ENCODE assay signal across 8 mouse cellular contexts in the genomic region with DNA sequence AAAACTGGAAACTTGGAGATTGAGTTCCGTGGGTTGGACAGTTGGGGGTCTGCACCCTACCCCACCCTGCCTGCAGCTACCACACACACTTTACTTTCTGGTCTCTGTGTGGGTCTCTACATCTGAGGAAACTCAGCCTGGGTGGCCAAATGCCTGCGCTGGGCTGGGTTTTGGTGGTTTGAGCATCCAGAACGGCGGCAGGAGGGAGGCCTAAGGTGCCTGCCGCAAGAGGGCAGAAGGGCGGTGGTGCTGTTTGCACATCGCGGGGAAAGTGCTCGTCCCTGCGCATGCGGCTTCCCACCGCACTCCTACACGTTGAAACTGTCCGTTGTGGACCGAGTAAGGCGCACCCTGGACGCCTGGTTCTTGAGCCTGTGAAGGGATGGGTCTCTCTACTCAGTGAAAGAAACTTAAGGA. TPM values are rescaled to one million over a fixed set of nuclear protein-coding genes. Genes with fewer than 3 reads are reported as not detected.
DNase-seq lines count a peak whose midpoint lies in the region; ATAC-seq and TF ChIP-seq lines count a peak whose summit lies in the region.

No protein-coding gene starts in this region.

- H3K27ac ChIP-seq in forebrain, postnatal 0 days (ENCODE audit: low read depth, low read length): peak overlapping the region; percentile 15; the same call in 1 of the 2 replicates
- H3K27ac ChIP-seq in layer of hippocampus, adult 2 months: peak overlapping the region; percentile 94

- peak; percentile 76 for TF ChIP-seq CTCF in E14TG2a.4 (conservative IDR thresholded peaks at IDR 0.05; ENCODE audit: low read length)
- peak; percentile 87 for TF ChIP-seq CTCF in forebrain, postnatal 0 days (IDR thresholded peaks at IDR 0.05; ENCODE audit: low read depth)
- TF ChIP-seq CTCF in layer of hippocampus, adult 2 months (conservative IDR thresholded peaks at IDR 0.05): peak; percentile 84

- peak overlapping the region; percentile 49 for H3K9ac ChIP-seq in forebrain, postnatal 0 days

- H3K9me3 ChIP-seq in E14TG2a.4 (ENCODE audit: low read length): no peaks in the 10 kb centered on the region
- no peaks in the 10 kb centered on the region for H3K9me3 ChIP-seq in forebrain, postnatal 0 days (ENCODE audit: low read length)

- intact Hi-C loops in heart, postnatal 36 days (cut with DNase I): loop anchor here (1.0 to 2.0 kb wide), 2 partner anchors 94 to 115 kb away; a partner anchor contains a TSS

- DNase-seq in forebrain, postnatal 0 days: peak; percentile 83
- DNase-seq in heart, postnatal 36 days: peak; percentile 89 to 94
- DNase-seq in layer of hippocampus, adult 2 months (ENCODE audit: low spot score in 2 of 2): peak; percentile 82 to 83
- peak; percentile 90 to 94 for DNase-seq in lung, adult 18-20 months
- peak; percentile 71 for DNase-seq in ovary, postnatal 10 days (ENCODE audit: low spot score)
- peak; percentile 32 for DNase-seq in thymus, postnatal 0 days (ENCODE audit: low spot score)

- H3K36me3 ChIP-seq in E14TG2a.4 (ENCODE audit: insufficient read depth, low read length): no peaks in the 10 kb centered on the region
- H3K36me3 ChIP-seq in forebrain, postnatal 0 days (ENCODE audit: insufficient read depth): no peaks in the 10 kb centered on the region

- H3K4me3 ChIP-seq in E14TG2a.4 (replicated peaks; ENCODE audit: low read length): peak overlapping the region; percentile 65
- peak overlapping the region; percentile 36 for H3K4me3 ChIP-seq in forebrain, postnatal 0 days (ENCODE audit: low read depth, low read length)
- peak overlapping the region; percentile 56 for H3K4me3 ChIP-seq in layer of hippocampus, adult 2 months

- ATAC-seq in cerebellum, adult (ENCODE audit: insufficient number of reproducible peaks, low FRiP score, low TSS enrichment): peak; percentile 75; the same call in 1 of the 2 replicates
- ATAC-seq in forebrain, postnatal 0 days: peak; percentile 78

- peaks cover 42% of the 10 kb centered on the region for H3K4me1 ChIP-seq in E14TG2a.4 (replicated peaks; ENCODE audit: low read depth, low read length)
- peaks cover 3% of the 10 kb centered on the region; the same call in 1 of the 2 replicates for H3K4me1 ChIP-seq in forebrain, postnatal 0 days (ENCODE audit: insufficient read depth)

- 2% methylated on average over 17 of the region's 17 CpGs for WGBS in forebrain, postnatal 0 days

- peaks cover 23% of the 10 kb centered on the region for H3K27me3 ChIP-seq in E14TG2a.4 (ENCODE audit: insufficient read depth, low read length)
- no peaks in the 10 kb centered on the region for H3K27me3 ChIP-seq in forebrain, postnatal 0 days (ENCODE audit: insufficient read depth, low read length)

- peak overlapping the region; percentile 67 for H3K4me2 ChIP-seq in forebrain, postnatal 0 days (ENCODE audit: low read depth)

RNA-seq across cellular contexts. Expression of a gene that starts 32.8 kb away (rescaled TPM):
- 4.9 and 5.6 TPM in 2 replicates for total RNA-seq in forebrain, postnatal 0 days (2014; rRNA removed)
- 4.7 and 6.9 TPM in 2 replicates for polyA plus RNA-seq in forebrain, postnatal 0 days (2015; fragmentation: Nextera tagmentation; extraction: Ambion mirVana)
- total RNA-seq in heart, postnatal 36 days (2021): 10 to 100 TPM; 11.5 to 15.0 TPM
- total RNA-seq in layer of hippocampus, adult 2 months (2021): 1 to 10 TPM; 4.1 to 4.4 TPM
- polyA plus RNA-seq in thymus, postnatal 0 days (2015; fragmentation: Nextera tagmentation; extraction: Ambion mirVana): 59.0 and 88.7 TPM in 2 replicates

RNA-seq across cellular contexts. Expression of a gene that starts 40.8 kb away (rescaled TPM):
- total RNA-seq in forebrain, postnatal 0 days (2014; rRNA removed): 68.9 and 80.6 TPM in 2 replicates
- 60.7 and 77.3 TPM in 2 replicates for polyA plus RNA-seq in forebrain, postnatal 0 days (2015; fragmentation: Nextera tagmentation; extraction: Ambion mirVana)
- 10 to 100 TPM; 24.0 to 26.9 TPM for total RNA-seq in heart, postnatal 36 days (2021)
- 100 to 1,000 TPM; 162 to 170 TPM for total RNA-seq in layer of hippocampus, adult 2 months (2021)
- 4.6 and 5.1 TPM in 2 replicates for polyA plus RNA-seq in thymus, postnatal 0 days (2015; fragmentation: Nextera tagmentation; extraction: Ambion mirVana)

Comparison
In these comparisons a context has a peak if more than half of its experiments do, and no peak if none do; other contexts are left out.
1. Peak in every context shown above with its lines: DNase-seq, ATAC-seq, H3K4me3 ChIP-seq and H3K27ac ChIP-seq.
2. DNase-seq: peak in every context shown above with its lines; median percentile 92 in lung, adult 18-20 months; 92 in heart, postnatal 36 days; 83 in forebrain, postnatal 0 days; 82 in layer of hippocampus, adult 2 months; 71 in ovary, postnatal 10 days; 32 in thymus, postnatal 0 days.